Mouse (Mus musculus) activated CD4-positive, CD25-positive, alpha-beta regulatory T cell, adult 4 months (primary cell): ENCODE data around the gene Pcyox1. TPM values are rescaled to one million over a fixed set of nuclear protein-coding genes. Genes with fewer than 3 reads are reported as not detected.
A peak's percentile ranks its signal among the peaks of the same experiment; 100 is the strongest.
"Not testable (repeated sequence)": the region's sequence is repeated elsewhere in the genome, so short reads cannot be mapped to it uniquely, and the experiment has no call there.

Experiments used
- ATAC-seq: one replicate; pipeline ENCODE4 v1.8.0; 2017
- polyA plus RNA-seq, 2 experiments: library from polyadenylated mRNA; unstranded; fragments of 100-300 nt; shearing (Covaris generic); gene quantifications; one replicate each; pipeline ENCODE4 v1.2.1; 2017

Pcyox1 gene
- polyA plus RNA-seq, 2 experiments from 2014 or later = 5.3 to 6.9 TPM

DNA sequence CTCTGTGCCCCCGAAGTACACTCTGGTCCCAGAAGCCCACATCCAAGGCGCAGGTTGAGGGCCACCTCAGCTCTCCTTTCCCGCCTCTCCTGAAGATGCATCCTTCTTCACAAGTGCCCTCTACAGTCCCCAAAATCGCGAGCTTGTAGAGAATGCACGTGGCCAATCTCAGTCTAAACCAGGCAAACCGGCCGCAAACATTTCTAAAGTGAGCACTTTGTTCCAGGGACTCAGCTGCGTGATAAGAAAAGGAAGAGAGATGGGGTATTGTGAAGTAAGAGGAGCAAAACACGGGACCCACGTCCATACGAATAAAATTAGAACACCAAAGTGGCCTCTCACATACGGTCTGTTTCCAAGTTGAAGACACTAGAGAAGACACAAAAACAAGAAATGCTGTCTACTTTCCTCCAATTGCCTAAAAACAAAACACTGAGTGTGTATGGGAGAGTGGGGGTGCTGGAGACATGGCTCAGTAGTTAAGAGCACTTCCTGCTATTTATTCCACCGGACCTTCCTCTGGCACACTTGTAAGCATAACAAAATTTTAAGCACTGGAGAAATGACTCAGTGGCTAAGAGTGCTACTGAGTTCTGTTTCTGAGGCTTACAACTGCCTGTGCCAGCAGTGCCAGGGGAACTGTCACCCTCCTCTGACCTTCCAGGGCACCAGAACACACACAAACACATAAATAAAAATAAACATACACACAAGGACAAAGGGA lies 465 bp upstream of the Pcyox1 start:
- ATAC-seq = peak; percentile 8

DNA sequence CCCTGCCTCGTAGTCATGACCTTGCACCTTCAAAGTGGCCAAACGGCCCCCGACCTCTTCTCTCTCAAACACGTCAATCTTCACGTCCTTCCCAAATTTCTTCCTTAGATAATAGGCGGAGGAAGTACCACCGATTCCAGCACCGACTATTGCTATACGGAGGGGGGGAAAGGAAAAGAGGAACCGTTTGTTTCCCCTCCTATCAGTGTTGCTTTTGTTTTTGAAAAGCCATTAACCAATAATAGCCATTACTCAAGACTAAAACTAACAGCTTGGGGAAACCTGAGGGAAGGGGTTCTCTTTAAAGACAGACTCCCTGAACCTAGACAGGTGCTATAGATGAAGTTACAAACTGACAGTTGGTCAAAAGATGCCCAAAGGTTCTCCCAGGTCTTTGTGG lies 985 bp downstream of the Pcyox1 start:
- no peak for ATAC-seq

DNA sequence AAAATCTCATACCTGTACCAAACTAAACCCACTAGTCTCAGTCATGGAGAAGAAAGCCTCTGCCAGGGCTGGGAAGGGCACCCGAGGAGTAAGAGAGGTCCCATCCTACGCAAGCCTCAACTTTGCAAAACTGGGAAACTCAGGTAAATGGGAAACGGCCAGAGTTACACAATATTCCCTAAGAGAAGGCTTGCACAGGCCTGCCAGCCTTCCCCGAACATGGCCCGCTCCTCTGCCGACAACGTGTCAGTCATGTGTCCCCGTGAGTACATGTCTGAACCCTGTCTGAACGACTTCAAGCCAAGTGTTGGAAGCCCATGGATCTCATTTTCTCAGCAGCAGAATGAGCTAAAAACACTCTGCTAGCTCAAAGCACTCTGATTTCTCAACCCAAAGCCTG lies 1.9 kb downstream of the Pcyox1 start:
- ATAC-seq = no peak

DNA sequence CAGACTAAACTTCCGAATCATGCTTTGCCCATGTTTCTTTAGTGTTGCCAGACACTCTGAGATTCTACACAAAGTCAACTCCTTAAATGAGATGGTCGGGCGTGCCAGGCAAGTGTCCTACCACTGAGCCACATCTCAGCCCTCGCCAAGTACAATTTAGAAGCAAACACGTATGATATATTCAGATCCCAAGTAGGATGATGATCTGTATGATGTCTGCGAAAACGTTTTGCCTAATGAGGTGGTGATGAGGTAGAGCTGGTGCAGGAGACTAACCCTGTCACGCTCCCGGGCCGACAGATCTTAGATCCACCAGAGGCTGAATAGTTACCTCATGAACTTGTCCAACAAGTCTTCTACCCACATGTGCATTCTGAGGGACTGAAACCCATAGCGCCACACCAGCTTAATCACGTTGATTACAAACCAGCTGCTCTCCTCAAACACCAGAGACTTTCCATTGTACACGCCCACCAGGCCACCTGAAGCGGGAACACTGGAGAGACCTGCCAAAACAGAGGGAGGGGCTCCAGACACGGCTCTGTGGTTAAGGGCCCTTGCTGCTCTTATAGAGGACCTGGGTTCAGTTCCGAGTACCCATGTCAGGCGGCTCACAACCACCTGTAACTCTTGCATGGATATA lies 2.8 kb downstream of the Pcyox1 start:
- ATAC-seq = no peak

DNA sequence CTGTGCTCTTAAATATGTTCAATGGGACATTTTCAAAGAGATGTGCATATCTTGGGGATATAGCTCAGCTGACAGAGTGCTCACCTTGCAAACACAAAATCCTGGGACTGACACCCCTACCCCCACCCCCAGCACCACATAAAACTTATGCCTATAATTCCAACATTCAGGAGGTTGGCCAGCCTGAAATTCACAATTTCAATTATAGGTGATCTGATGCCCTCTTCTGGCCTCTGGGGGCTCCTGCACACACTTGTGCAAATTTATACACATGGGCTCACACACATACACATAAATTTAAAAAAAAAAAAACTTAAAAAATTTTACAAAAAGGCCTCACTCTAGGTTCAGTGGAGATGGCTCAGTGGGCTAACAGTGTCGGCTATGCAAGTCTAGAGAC lies 3.8 kb downstream of the Pcyox1 start:
- ATAC-seq = no peak

DNA sequence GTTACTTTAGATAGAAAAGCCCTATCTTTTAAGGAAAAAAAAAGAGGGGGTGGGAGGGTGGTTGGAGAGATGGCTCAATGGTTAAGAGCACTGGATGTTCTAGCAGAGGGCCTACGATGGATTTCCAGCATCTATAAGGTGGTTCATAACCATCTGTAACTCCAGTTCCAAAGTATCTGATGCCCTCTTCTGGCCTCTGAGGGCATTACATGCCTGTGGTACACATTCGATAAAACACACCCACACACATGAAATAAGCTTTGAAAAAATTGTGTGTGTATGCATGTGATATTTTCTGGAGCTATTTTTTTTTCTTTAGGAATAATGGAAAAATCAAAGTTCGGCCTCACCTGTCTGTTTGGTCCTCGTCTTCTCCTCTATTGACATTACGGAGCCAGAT lies 5.6 kb downstream of the Pcyox1 start:
- ATAC-seq = no peak

DNA sequence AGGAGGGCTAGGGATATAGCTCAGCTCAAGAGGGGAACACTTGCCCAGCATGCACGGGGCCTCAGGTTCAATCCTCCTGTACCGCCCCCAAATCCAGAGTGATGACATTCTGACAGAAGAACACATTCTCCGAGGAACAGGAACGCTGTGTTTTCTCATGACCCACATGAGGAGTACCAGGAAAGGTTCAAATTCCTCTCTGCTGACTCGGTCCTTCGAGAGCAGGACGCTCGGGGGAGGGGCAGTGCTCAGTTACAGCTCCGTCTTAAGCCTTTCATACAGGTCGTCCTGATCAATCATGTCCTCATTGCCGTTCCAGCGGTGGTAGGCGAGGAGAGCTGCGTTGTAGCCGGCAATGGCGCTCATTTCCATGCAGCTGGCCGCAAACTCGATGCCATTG lies 8.5 kb downstream of the Pcyox1 start:
- ATAC-seq = no peak

DNA sequence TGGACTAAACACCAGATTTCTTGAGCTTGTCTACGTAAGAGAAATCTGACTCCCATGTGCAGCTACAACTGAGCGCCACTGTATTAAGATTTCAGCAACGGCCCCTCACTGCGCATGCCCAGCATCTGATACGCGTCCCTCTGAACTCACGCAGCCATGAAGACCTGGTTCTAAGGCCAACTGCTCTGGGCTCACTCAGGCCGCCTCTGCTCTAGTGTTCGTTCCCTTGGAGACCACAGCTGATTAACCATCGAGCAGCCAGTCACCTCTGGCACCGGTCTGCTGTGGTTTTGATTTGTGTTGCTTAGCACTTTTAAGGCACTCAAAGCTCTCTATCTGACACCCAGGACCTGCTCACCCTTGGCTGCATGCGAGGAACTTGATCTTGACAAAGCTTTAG lies 9.6 kb downstream of the Pcyox1 start:
- ATAC-seq = no peak

DNA sequence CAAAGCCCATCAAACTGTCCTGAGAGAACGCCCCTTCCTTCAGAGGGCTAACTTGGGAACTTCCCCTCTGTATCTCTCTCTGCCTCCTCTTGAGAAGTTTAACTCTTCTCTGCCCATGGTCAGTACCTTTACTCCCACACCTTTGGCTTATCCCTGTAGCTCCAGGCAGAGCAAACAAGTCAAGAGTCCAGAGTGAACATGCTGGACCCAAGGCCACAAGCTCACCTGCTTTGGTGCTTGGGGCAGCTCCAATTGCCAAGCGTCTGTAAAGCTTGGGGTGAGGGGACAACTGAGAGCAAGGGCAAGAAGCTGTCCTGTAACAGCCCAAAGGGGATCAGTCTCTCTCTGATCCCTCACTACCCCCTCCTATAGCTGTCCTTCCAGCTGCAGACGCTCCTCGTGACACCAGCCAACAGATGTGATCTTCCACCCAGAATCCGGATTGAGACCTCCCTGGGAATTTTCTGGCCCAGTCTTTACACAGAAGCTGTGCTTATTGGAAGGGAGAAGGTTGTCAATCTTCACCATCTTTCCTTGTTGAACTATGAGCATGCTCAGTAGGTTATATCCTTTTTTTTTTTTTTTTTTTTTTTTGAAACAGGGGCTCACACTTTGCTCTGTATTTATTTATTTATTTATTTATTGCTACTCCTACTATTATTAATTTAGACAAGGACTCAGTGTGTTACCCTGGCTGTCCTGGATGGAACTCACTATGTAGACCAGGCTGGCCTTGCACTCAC lies 11.4 kb downstream of the Pcyox1 start:
- ATAC-seq = no peak

DNA sequence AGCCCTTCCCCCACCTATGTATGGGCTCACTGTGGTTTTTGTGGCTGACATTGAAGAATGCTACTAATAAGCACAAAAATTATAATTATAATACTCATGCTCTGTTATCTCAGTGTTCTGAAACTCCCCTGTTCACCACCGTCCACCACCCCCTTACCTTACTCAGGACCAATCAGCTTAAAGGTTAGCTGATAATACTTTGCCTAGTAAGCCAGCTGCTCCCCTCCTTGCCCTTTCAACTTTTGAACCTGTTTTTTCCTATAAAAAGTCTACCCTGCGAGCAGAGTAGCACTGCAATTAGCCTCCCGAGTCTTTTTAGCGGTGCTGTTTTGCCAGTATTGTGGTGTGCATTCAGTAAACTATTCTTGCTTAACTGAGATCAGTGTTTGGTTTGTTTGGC lies 12.3 kb downstream of the Pcyox1 start:
- no peak for ATAC-seq

DNA sequence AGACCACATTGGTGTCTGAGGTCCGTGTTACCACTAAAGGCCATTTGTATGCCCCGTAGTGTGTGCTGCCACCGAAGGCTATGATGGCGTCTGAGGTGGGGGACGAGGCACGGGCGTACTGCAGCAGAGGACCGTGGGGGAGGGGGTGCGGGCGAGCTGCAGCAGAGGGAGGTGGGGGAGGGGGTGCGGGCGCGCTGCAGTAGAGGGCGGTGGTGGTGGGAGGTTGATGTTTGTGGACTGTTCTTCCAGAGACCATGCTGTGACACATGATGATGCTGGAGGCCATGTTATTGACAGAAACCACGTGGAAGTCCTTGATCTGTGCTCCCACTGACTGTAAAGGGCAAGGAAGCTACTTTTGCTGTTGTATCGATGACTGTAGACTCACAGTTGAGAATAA lies 13.6 kb downstream of the Pcyox1 start:
- ATAC-seq = no peak

DNA sequence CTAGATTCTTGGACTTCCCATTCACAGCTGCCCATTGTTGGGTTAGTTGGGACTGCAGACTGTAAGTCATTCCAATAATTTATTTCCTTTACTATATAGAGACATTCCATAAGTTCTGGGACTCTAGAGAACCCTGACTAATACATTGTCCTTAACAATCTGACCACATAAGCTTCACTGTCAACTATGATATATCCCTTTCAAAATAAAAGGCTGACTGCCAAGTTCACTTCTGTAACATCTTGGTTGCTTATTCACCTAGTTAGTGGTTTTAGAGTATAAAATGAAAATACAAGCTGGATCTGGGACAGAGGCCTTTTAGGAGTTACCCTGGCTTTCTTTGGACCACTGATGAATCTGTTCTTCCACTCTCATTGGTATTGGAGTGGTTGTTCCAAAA lies 14.4 kb downstream of the Pcyox1 start:
- no peak for ATAC-seq

DNA sequence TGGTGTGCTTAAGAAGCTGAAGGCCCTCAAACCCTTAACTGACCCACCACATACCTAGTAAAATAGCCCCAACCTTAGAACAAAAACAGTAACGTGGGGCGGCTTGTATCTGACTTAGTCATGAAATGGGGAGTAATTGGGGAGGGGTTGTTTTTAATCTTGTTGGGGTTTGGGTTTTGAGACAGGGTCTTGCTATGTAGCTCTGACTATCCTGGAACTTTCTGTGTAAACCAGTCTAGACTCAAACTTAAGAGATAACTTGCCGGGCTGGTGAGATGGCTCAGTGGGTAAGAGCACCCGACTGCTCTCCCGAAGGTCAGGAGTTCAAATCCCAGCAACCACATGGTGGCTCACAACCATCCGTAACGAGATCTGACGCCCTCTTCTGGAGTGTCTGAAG lies 16.8 kb downstream of the Pcyox1 start:
- ATAC-seq = not testable (repeated sequence)

DNA sequence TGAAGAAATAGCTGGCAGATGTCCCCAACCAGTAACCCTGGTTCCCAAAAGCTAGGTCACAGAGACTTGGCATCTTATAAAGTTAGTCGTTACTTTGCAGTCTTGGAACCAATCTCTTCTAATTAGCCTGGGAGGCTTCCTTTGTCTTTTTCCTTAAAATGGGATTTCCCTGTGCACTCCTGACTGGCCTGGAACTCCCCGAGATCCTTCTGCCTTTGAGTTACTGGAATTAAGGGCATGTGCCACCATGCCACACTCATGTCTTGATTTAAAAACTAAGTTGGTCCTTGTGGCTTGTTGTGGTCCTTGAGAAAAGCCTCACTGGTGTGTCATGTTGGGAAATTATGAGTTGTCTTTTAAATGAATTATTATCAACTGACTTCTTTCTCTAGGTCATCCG lies 18.6 kb downstream of the Pcyox1 start:
- ATAC-seq = no peak

DNA sequence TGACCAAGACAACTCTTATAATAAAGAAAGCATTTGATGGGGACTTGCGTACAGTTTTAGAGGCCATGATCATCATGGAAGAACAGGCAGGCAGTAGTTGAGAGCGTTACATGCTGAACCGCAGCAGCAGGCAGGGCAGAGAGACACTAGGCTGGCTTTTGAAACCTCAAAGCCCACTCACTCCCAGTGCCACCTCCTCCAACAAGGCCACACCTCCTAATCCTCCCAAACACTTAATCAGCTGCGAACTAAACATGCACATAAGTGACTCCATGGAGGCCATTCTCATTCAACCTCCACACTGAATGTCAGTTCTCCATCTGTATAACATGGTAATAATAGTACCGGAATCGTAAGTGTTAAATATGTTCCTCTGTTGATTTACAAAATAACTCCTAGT lies 23.4 kb downstream of the Pcyox1 start:
- no peak for ATAC-seq

DNA sequence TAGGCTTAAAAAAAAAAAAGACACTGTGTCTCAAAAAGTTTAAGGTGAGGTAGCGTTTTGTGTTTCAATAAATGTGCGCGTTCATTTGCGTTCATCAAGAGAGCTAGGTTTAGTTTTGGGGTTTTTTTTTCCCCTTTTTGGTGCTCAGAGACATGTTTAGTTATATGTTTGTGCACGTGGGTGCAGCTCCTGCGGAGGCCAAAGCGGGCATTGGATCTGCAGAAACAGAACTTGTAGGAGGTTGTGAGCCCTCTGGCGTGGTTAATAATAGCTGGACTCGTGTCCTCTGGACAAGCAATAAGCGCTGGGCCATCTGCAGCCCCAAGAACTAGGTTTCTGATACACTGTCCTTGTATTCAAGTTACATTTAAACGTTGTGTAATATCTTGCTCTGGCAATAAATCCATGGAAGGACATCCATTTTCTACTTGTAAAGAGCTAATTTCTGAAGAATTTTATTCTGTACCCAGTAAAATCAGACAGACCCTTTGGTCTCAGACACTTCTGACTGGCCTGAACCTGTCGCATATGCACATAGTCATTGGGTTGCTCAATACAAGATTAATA lies 24.9 kb downstream of the Pcyox1 start:
- no peak for ATAC-seq

DNA sequence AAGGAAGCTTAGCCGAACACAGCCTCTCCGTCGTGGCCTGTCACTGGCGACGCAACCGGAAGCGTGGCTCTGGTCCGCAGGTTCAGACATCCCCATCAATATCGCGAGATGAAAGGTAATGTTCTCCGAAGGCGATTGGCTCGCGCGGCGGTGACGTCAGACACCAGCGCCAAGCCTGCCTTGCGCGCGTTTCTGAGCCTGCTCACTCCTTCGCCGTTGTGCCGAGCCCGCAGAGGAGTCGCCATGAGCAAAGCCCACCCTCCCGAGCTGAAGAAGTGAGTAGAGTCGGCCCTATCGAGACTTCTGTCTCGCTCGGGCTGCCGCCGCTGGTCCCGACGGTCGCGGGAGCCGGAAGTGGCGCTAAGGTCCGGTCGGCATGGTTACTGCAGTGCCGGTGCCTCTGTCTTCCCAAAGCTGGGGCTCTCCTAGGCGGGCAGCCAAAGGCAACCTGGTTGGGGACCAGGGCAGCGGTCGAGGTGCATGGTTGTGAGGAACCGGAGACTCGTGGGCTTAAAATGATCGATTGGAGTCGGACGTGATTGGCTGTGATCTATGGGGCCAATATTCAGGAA lies 25.5 kb downstream of the Pcyox1 start:
- ATAC-seq = peak; percentile 98

DNA sequence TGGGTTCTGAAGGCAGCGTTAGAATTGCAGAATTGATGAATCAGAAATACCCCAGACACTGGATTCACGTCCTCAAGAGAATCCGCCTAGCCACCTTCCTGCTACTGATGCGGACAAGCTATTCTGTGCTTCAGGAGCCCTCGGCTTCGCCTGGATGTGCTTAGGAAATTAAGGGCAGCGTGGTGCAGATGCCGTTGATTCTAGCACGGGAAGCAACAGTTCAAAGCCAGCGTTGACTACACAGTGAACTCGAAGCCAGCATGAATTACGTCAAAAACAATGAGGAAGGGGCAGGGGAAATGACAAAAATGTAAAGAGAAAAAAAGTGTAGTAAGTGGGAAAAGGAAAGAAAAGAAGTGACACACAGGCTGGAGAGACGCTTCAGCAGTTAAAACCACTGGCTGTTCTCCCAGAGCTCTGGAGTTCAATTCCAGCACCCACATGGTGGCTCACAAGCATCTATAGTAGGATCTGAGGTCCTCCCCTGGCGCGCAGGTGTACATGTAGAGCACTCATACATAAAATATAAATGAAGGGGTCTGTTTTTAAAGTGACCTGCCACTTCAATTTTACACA lies 26.1 kb downstream of the Pcyox1 start, which contains the start of gene Snrpg:
Gene Snrpg, plus strand, starts transcription at position 541 of the 576 bp plus-strand sequence.
- peak; percentile 8 for ATAC-seq

DNA sequence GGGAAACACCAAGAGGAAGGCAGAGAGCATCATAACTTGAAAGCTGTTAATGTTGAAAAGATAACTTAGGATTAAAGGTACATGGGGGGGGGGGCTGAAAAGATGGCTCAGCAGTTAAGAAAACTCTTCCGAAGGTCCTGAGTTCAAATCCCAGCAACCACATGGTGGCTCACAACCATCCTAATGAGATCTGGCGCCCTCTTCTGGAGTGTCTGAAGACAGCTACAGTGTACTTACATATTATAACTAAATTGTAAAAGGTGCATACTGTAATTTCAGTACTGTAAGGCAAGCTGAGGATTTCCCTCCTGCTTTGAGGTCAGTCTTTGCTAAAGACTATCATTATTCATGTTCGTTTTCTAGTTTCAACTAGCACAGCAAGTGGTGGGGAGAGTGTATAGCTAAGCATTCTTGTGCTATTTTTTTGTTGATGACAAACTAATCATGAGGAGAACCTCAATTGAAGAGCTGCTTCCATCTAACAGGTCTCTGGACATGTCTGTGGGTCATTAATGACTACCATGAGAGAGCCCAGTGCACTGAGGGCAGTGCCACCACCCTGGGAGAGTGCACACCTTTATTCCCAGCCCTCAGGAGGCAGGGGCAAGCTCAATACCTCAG lies 26.8 kb downstream of the Pcyox1 start:
- no peak for ATAC-seq

DNA sequence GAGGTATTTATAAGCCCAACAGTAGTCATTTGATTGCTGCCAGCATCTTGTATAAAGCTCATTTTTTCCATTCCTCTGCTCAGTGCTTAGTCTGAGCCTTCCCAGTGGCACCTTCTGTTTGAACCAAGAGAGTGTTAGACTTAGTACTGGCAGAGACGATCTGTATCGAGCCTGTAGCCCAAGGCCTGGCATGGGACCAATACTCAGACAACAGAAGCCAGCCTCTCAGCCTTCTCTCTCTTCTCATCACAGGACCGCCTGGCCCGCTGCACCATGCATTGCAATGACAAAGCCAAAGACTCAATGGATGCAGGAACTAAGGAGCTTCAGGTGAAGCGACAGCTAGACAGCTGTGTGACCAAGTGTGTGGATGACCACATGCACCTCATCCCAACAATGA lies 28.5 kb downstream of the Pcyox1 start:
- ATAC-seq = no peak

DNA sequence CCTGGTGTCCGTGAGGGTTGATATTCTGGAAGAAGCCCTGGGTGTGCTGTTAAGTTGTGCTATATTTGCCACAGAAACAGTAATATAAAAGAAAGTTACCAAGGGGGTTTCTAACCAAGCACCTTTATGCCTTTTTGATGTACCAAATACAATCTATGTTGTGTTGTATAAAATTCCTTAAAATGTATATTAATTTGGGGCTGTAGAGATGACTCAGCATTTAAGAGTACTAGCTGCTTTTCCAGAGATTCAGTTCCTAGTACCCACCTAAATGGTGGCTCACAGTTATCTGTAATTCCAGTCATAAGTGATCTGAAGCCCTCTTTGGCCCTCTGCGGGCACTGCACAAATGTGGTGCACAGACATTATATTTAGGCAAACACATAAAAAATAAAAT lies 30.1 kb downstream of the Pcyox1 start:
- ATAC-seq = no peak

DNA sequence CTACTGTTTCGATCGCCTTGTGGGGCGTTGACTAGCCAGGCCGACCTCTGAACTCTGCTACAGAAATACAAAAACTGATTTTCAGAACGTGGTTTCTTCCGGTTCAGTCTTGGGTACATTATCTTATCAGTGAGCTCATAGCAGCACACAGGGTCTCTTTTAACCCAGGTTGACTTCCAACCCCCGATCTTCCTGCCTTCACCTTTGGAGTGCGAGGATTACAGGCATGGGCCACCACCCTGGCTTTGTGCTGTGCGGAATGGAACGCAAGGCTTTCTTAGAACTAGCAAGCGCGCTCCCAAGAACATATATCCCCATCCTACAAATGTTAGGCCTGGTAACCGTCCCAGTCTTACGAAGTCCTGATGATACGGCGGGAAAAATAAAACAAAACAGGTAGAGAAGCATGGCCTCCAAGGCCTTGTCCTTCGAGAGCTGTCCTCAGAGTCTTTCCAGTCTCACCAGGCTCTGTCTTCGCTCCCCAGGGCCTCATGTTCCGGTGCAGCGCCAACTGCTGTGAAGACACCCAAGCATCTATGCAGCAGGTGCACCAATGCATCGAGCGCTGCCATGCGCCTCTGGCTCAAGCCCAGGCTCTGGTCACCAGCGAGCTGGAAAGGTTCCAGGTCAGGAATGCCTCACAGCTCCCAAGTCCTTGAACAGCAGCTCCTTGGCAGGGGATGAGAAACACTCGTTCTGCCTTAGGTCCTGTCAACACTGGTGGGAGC lies 30.7 kb downstream of the Pcyox1 start:
- ATAC-seq = no peak
